Mouse (Mus musculus): ENCODE measurements around the gene Arhgef17.

DNA sequence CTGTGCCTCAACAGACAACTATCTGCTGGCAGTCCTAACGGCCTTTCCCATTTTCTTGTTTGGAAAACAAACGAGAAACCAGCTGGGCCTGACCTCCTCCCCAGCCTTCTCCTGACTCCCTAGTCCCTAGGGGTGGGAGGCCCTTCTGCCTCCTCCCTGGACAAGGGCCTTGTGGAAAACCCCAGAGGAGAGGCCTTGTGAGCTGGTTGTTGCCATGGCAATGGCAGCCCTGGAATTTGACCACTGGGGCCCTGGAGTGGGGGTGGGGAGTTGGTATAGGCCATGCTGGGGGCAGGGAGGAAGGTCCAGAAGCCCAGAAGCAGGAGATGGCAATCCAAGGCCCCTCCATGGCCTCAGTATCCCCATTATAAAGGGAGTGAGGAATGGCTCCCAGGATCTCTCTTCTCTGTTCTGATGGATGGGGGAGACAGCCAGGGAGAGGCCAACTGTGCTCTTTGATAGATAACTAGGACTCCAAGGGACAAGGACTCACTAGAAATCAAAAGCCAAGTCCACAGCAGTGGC lies 20.6 kb downstream of the Arhgef17 start:
- TF ChIP-seq ZNF384 (IDR thresholded peaks at IDR 0.05; ENCODE audit: low read depth, low read length) = no peak
- no peak for TF ChIP-seq ZC3H11A (IDR thresholded peaks at IDR 0.05; ENCODE audit: borderline replicate concordance, low read depth, low read length)
- TF ChIP-seq MAFK (IDR thresholded peaks at IDR 0.05; ENCODE audit: insufficient read depth, low read depth, low read length) = no peak
